Mouse (Mus musculus): ENCODE data around the gene Trak1.

Gene Trak1

GRCm38 (mm10) chr9:121297171-121298064, at the start of gene Trak1:
Trak1 (plus strand) TSS chr9:121297502.
- DNase-seq (ENCODE audit: low spot score), result peak; percentile 48

DNA sequence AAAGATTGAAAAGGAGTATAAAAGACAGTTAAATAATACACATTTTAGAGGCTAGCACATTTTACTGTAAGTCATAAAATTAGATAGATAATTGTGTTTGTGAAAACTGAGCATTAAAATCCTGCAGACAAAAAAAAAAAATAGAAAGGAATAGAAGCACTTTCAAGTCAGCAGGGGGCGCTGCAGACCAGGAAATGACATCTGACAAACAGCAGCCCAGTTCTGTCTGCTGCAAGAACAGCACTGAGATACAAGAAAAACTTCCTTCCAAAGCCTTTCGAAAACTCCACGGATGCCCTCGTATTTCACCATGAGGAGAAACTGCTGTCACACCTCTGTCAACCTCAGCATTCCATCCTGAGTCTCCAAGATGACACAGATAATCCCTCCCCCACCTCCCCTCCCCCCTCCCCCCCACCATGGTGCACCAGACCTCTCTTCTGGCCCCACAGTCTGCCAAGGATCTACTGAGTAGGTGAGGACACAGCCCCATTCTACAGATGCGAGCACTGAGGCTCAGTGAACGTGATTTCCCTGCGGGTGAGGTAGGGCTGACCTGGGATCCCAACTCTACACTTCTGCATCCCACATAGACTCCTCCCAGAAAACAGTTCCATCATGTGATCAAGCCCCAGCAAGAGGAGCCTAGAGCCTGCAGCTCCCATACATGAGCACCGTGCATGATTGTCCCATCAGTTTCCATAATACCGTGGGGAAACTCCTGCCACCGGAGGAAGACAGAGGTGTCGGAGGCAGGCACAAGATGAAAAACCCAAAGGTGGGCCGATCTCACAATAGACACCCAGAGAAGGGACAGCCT, 49.1 kb upstream of the Trak1 start:
- DNase-seq (ENCODE audit: low spot score), result peak; percentile 90

DNA sequence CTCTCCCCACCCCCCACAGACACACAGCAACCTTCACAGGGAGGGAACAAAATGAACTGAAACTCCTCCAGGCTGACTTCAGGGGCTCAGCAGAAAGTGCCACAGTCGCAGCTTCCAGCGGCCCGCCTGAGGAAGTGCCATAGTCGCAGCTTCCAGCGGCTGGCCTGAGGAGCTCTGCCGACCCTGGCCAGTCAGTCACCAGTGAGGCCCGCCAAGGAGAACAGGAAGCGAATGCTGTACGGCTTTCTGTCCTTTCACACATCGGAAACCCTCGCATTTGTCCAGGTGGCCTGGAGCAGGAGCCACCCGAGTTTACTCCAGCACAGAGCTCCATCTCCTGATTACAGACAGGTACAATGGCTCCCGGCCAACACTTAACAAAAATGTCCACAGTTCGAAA, 47.5 kb upstream of the Trak1 start:
- DNase-seq (ENCODE audit: low spot score), result no peak

- no peak for DNase-seq (ENCODE audit: low spot score)
Observed at GRCm38 (mm10) chr9:121250854-121251253, 46.4 kb upstream of the Trak1 start.

DNA sequence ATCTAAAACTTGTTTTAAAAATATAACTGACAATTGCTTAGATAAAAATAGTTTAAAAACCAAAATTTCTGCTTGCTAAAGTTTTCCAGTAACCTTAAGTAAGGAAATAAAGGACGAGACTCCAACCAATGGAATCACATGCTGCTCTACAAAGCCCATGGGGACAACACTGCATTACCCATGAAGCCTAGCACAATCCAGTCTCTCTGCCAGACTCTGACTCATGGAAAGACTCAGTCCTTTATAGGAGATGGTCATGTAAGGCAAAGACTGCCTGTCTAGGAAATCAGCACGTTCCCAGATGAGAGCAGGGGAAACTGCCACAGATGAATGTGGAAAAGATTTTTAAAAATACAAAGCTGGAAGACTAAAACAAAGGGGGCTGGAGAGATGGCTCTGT, 43.3 kb upstream of the Trak1 start:
- DNase-seq (ENCODE audit: low spot score), result peak; percentile 88

- DNase-seq (ENCODE audit: low spot score), result no peak
Observed at GRCm38 (mm10) chr9:121254761-121255160, 42.5 kb upstream of the Trak1 start.

DNA sequence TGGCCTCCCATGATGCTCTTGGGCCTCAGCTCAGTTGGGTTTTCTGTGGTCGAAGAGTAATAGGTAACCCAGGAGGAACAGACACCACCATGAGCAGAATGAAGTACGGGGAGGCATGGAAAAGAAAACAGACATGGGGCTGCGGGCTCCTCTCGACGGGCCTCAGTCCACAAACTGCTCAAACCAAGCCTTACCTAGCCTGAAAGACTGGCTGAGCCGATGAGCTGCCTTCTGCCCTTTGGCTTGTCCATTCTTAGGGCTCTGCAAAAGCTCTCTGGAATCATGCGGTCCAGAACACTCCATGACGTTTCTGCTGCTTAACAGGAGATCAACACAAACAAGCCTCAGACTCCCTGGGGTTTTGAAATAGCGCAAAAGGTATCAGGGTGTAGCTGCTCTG, 40.2 kb upstream of the Trak1 start:
- no peak for DNase-seq (ENCODE audit: low spot score)

DNA sequence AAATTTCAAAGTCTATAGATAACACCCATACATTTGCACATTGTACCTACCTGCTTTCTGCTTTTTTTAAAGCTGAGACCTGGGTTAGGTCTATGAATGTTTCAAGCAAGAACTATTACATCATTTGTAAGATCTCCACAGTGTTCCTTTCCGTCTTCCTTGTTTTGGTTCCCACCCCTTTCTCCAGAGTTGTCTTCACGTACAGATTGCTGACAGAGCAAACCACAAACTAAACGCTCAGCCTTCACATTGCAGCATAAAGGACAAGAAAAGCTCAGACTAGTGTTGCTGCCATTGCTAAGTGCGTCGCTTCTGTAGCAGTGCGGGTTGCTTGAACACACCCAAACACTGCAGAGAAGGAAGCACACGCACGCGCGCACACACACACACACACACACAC, 32.0 kb upstream of the Trak1 start:
- DNase-seq (ENCODE audit: low spot score), result no peak

GRCm38 (mm10) chr9:121271149-121271548, 26.2 kb upstream of the Trak1 start:
- DNase-seq (ENCODE audit: low spot score), result no peak

DNA sequence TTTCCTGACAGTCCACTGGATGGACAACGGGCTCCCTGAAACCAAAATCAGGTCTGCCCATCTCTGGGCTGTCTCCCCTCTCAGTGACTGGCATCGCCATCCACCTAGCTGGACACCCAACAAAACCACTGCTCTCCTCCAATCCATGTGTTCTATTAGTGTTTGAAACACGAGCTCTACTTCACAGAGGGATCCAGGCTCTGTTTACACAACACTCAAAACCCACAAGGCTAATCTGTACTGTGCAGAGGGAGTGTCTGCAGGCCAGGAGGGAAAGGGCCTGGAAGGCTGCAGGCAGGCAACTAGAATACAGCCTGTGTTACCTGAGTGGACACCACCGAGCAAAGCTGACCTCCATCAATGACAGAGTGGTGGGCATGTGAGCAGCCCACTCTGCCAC, 25.7 kb upstream of the Trak1 start:
- no peak for DNase-seq (ENCODE audit: low spot score)

GRCm38 (mm10) chr9:121276745-121277117, 20.6 kb upstream of the Trak1 start:
- DNase-seq (ENCODE audit: low spot score), result no peak

DNA sequence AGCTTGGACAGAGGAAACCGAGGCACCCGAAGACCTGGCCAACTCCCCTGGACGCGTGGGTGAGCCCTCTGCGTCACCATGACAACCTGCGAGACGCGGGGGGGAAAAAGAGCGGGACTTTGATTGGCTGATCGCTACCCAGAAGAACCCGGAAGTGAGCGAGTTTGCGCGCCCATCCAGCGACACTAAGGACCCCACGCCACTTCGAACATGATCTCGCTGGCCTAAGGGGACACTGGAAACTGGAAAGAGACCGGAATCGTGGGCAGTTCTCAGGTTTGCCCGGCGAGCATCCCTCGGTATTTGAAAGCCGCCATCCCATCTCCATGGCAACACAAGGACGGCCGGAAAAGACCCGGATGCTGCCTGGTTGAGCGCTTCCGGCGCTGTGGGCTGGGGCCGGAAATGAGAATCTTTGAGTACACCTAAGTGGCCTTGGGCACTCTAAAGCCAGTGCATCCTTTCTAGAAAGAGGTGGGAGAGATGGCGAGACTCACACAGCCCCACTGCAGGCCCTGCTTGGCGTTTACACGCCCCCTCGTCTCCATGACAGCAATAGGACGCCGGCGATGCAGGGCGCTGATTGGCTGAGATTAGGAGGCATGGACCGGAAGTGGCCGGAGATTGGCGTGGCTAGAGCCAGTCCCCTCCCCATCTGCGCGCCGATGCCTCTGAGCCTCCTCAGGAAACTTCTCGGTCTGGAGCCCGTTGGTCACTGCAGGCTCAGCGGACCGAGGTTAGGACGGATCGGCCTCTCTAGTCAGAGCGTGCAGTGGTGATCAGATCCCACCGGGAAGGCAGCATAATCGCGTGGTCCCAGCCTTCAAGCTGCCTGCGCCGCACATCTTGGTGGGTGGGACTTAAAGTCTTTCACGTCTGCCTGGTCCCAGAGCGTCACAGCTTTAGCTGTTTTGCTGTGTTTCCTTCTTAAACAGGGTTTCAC, 19.9 kb upstream of the Trak1 start, which contains the start of gene Ulk4:
TSS of gene Ulk4 (minus strand) at position 80 of the 943 bp plus-strand sequence.
- DNase-seq (ENCODE audit: low spot score), result peak; percentile 94

DNA sequence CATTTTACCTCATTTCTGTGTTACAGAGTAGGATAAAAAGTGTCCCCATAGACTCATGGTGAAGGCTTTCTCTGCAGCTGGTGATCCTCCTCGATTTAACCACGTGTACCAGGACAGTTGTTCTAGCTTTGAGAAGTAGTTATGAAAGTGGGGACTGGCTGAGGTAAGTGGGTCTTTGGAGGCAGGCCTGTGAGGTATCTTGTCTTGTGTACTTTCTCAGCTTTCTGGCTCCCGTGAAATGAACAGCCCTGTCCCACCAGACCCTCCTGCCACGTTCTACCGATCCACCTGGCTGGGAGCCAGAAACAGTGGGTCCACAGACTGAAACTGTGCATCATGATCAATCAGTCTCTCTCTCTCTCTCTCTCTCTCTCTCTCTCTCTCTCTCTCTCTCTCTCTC, 18.1 kb upstream of the Trak1 start:
- no peak for DNase-seq (ENCODE audit: low spot score)

GRCm38 (mm10) chr9:121281891-121282290, 15.4 kb upstream of the Trak1 start:
- no peak for DNase-seq (ENCODE audit: low spot score)

GRCm38 (mm10) chr9:121283620-121284185, 13.6 kb upstream of the Trak1 start:
- peak; percentile 31 for DNase-seq (ENCODE audit: low spot score)

DNA sequence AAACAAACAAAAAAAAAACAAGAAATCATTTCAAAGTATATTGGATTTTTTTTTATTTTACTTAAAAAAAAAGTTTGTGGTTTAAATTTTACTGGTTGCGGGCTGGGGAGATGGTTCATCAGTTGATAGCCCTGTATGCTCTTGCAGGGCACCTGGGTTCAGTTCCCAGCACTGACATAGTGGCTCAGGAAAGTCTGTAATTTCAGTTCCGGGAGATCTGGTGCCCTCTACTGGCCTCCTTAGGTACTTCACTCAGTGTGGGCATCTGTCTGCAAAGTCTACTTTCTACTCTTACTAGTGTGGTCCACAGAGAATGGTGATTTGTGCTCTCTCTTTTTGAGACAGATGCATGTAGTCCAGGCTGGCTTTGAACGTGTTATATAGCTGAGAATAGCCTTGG, 12.9 kb upstream of the Trak1 start:
- peak; percentile 23 for DNase-seq (ENCODE audit: low spot score)

DNA sequence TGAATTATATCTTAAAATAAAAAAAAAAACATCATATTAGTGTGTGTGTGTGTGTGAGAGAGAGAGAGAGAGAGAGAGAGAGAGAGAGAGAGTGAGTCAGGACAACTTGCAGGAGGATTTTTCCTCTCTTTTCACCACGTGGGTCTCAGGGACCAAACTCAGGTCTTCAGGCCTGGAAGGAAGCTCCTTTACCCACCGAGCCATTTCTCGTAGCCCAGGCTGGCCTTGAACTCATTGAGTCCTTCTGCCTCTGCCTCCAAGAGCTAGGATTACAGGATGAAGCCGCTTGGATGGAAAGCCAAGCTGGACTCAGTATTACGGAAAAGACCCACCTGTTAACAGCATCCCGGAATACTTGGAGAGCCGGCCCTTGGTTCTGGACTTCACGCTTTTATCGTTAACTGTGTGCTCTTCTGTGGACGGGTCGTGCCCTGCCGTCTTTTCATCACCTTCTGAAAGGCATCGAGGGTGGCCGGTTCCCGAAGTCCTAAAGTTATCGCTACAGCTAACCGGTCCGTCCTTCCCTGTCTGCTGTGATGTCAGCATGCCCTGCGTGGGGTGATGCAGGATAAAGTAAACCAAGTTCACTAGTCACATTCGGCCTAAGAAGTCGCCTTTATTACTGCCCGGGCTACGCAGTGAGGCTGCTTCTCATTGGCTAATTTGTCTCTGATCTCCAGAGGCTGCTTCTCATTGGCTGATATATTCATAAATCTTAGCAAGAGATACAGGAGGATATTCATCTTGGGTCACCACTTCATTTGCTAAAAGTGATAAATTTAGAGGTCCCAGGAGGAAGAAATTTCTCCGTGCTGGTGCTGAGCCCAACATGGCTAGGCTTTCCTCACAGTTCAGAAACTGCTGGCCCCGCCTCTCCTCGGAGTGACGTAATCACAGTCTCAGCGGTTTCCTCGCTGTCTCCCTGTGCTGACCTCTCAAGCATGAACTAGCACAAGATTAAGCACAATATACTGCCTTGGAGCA, 11.7 kb upstream of the Trak1 start:
- DNase-seq (ENCODE audit: low spot score), result peak; percentile 62

GRCm38 (mm10) chr9:121286325-121286901, 10.9 kb upstream of the Trak1 start:
- no peak for DNase-seq (ENCODE audit: low spot score)

GRCm38 (mm10) chr9:121291275-121291674, 6.0 kb upstream of the Trak1 start:
- no peak for DNase-seq (ENCODE audit: low spot score)

GRCm38 (mm10) chr9:121293187-121293586, 4.1 kb upstream of the Trak1 start:
- no peak for DNase-seq (ENCODE audit: low spot score)

Measured in adipocyte (in vitro differentiated cells).